Mouse (Mus musculus) brown adipose tissue, adult 24 weeks (tissue): ENCODE data around the gene Btrc. TPM values are rescaled to one million over a fixed set of nuclear protein-coding genes. Genes with fewer than 3 reads are reported as not detected.
"Not testable (repeated sequence)": the region's sequence is repeated elsewhere in the genome, so short reads cannot be mapped to it uniquely, and the experiment has no call there.

Source experiments
- H3K27ac ChIP-seq: fragments of 200-500 bp; replicated peaks from 2 replicates; pipeline ENCODE4 v1.5.1; 2012; ENCODE audit warnings: low read depth, mild to moderate bottlenecking, low read length
- H3K4me1 ChIP-seq: fragments of 200-500 bp; 2 replicates; pipeline ENCODE4 v1.6.1; 2012; ENCODE audit warnings: low read length, mixed read lengths; ENCODE audit not compliant: control insufficient read depth, insufficient read depth, insufficient read length
- H3K4me3 ChIP-seq: fragments of 200-500 bp; 2 replicates; pipeline ENCODE4 v1.5.1; 2012; ENCODE audit warnings: low read depth, mild to moderate bottlenecking, low read length, moderate library complexity; ENCODE audit not compliant: insufficient read depth
- polyA plus RNA-seq: library from polyadenylated mRNA; stranded (reverse); fragments of >200 nt; gene quantifications from 2 replicates; pipeline ENCODE4 v1.2.4, GENCODE M21; 2012; ENCODE audit not compliant: missing spikeins, insufficient read depth, insufficient read length

Gene Btrc
- 9.3 and 9.7 TPM in 2 replicates for polyA plus RNA-seq

- Histone ChIP-seq H3K4me3 (peak within 1 kb of the TSS; percentile 78), H3K4me1 (peaks cover 4% of the 10 kb centered on the region; the same call in 1 of the 2 replicates), H3K27ac (no peak within 1 kb of the TSS)
Observed at GRCm38 (mm10) chr19:45363384-45363926, at the start of gene Btrc. Btrc (plus strand) TSS chr19:45363734.

DNA sequence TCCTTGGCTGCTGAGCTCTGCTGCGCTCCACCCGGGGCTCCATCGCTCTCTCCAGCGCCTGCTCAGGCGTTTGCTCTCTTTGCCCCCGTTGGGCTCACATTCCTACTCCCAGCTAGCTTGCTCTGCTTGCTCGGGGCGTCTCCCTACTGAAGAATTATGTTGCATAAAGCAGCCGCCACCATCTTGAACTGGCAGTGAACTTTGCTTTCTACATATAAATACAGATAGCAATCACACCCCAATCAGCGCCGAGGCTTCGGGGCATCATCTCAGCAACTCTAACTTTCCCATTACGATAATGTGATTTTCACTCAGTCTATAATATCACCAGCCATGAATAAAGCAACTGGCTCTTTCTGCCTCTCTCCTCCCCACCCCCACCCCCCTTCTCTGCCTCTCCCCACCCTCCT lies 46.1 kb upstream of the Btrc start:
- H3K27ac ChIP-seq, result no peak overlapping the region
- no peak overlapping the region for H3K4me3 ChIP-seq
- H3K4me1 ChIP-seq, result no peaks in the 10 kb centered on the region

GRCm38 (mm10) chr19:45321062-45321461 lies 42.5 kb upstream of the Btrc start:
- Histone ChIP-seq H3K27ac (no peak overlapping the region), H3K4me3 (no peak overlapping the region), H3K4me1 (no peaks in the 10 kb centered on the region)

GRCm38 (mm10) chr19:45329039-45329438 lies 34.5 kb upstream of the Btrc start:
- H3K4me3 ChIP-seq, result no peak overlapping the region
- no peak overlapping the region for H3K27ac ChIP-seq
- H3K4me1 ChIP-seq, result no peaks in the 10 kb centered on the region

GRCm38 (mm10) chr19:45329748-45330298 lies 33.7 kb upstream of the Btrc start:
- H3K27ac ChIP-seq, result no peak overlapping the region
- H3K4me3 ChIP-seq, result no peak overlapping the region

GRCm38 (mm10) chr19:45336718-45337117 lies 26.8 kb upstream of the Btrc start:
- H3K27ac ChIP-seq, result no peak overlapping the region
- no peaks in the 10 kb centered on the region for H3K4me1 ChIP-seq
- H3K4me3 ChIP-seq, result no peak overlapping the region

More at GRCm38 (mm10) chr19:45329748-45330298, 33.7 kb upstream of the Btrc start:
- H3K4me1 ChIP-seq, result no peaks in the 10 kb centered on the region

DNA sequence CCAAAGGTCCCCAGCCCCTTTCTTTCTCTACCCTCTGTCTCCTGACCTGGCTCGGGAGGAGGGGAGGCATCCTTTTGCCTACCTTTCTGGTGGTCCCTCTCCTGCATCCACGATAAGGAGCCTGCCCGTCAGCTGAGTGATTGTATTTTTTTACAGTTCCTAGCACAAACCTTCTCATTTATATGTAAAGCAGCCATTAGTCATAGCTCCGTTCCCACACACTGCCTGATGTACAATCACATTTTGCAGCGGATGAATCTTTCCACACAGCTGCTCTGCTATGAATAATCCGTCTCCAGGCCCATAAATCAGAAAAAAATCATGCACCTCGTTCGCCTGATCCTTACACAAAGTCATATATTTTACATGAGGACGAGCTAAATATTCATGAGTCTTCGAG lies 25.4 kb upstream of the Btrc start:
- Histone ChIP-seq H3K4me1 (no peaks in the 10 kb centered on the region), H3K27ac (no peak overlapping the region), H3K4me3 (no peak overlapping the region)

GRCm38 (mm10) chr19:45343941-45344340 lies 19.6 kb upstream of the Btrc start:
- H3K4me3 ChIP-seq, result no peak overlapping the region
- no peaks in the 10 kb centered on the region for H3K4me1 ChIP-seq
- H3K27ac ChIP-seq, result no peak overlapping the region

- no peak overlapping the region for H3K4me3 ChIP-seq
- H3K27ac ChIP-seq, result no peak overlapping the region
Observed at GRCm38 (mm10) chr19:45348188-45348587, 15.3 kb upstream of the Btrc start.

DNA sequence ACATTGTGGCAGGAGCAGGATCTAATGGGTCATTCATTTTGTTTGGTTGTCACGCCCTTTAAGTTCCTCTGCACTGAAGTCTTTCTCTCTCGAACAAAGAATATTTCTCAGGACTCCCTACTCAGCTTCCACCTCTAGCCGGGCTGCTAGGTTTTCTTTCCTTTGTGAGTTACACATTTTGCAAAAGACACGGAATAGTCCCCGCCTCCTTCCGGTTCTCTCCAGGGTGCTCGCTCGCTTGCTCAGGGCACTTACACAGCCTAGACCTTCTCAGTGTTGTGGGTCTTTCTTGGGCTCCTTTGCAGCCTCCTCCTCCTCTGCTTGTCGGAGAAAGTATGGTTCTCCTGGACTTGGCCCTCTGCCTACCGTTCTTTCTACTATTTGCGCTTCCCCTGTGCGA lies 13.1 kb upstream of the Btrc start:
- H3K4me3 ChIP-seq, result no peak overlapping the region
- no peak overlapping the region for H3K27ac ChIP-seq
- no peaks in the 10 kb centered on the region for H3K4me1 ChIP-seq

More at GRCm38 (mm10) chr19:45348188-45348587, 15.3 kb upstream of the Btrc start:
- no peaks in the 10 kb centered on the region for H3K4me1 ChIP-seq

DNA sequence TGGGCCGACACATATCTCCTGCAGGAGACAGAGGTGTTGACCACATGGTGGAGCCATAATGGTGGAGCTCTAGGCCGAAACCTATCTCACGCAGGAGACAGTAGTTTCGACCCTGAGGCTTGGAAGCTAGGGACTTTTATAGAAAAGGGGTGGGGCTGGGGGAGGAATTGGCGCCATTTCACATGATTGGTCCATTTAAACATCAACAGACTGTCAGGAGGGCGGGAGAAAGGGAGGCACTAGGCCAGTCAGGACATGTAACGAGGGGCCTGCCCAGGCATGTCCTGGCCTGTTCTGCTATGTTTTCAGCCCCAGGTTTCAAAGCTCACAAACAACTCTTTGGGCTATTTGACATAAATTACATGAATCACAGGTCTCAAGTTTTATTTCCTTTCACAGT lies 10.8 kb upstream of the Btrc start:
- not testable (repeated sequence) for H3K27ac ChIP-seq, H3K4me1 ChIP-seq, H3K4me3 ChIP-seq

DNA sequence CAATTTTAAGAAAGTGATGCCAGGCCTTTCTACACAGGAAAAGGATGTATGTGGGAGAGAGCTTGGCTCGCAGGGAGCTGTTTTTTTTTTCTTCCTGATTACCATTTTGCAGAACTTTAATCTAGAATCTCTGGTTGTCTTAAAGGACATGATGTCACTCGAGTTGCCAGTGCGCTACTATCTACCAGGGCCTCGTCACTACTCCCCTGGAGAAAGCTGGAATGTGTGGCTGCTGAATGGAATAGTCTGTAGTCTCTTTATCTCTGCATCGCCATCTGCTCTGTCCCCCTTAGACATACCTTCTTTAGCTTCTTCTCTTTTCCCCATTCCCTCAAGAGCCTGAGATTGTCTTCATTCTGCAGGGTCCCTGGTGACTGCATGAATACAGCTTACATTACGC lies 7.9 kb upstream of the Btrc start:
- H3K4me3 ChIP-seq, result no peak overlapping the region
- no peaks in the 10 kb centered on the region for H3K4me1 ChIP-seq

GRCm38 (mm10) chr19:45356868-45357267 lies 6.7 kb upstream of the Btrc start:
- H3K4me3 ChIP-seq, H3K27ac ChIP-seq, H3K4me1 ChIP-seq: not testable (repeated sequence)

More for the DNA sequence above, 7.9 kb upstream of the Btrc start:
- H3K27ac ChIP-seq, result no peak overlapping the region

DNA sequence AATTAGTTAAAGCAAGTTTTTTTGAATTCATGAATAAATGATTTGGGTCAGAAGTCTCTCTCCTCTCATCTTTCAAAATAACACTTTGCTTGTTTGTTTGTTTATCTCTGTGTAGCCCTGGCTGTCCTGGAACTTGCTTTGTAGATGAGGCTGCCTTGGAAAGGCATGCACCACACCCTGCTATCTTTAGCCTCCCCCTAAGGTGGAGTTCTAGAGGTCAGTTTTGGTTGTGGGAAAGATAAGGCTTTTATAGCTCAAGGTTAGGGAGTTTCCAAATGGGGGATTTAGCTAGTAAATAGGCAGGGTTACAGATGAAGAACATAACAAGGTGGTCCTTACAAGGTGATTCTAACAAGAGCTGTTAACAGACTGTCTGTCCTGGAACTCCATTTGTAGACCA lies 3.0 kb upstream of the Btrc start:
- Histone ChIP-seq H3K4me1 (no peaks in the 10 kb centered on the region), H3K27ac (no peak overlapping the region), H3K4me3 (no peak overlapping the region)

DNA sequence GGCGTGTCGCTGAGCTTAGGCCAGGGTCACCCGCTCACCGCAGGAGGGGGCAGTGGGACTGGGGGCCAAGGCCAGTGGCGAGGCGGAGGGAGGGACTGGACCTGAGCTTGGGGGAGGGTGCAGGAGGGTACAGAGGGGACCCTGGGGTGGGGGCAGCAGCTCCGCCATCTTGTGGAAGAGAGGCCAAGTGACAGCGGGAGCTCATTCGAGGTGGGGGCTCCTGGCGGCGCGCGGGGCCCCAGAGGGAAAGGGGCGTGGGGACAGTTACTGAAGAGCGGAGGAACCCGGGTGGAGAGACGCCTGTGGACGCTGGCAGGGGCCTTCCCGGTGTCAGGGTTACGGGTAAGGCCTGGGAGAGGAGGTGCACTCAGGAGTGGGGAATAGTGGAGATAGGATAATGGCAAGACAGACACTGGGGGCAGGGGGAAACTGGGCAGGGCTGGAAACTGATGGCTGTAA lies 428 bp downstream of the Btrc start:
- peak overlapping the region; percentile 78 for H3K4me3 ChIP-seq

DNA sequence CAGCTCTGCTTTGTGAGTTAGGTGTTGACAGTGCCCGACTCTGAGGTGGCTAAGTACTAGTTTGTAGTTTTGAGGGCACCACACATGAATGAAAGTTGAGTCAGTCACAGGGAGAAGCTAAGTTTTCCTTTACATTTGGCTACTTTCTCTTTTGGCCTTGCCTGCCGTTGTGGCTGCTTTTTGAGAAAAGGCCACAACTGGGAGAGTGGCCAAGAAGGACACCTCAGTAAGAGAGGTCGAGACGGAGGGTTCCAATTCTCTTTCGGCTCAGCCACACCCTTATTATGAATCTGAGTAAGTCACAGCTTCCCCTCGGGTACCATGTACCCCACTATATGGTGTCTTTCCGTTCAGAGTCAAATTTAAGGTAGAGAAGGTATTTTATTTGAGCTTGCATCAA lies 3.1 kb downstream of the Btrc start:
- peaks cover 4% of the 10 kb centered on the region; the same call in 1 of the 2 replicates for H3K4me1 ChIP-seq
- no peak overlapping the region for H3K27ac ChIP-seq
- no peak overlapping the region for H3K4me3 ChIP-seq

More for the DNA sequence above, 428 bp downstream of the Btrc start:
- Histone ChIP-seq H3K27ac (no peak overlapping the region), H3K4me1 (peaks cover 4% of the 10 kb centered on the region; the same call in 1 of the 2 replicates)
